Mouse (Mus musculus) stomach, embryonic 14.5 days (tissue): ENCODE measurements around the gene Chst11. TPM values are rescaled to one million over a fixed set of nuclear protein-coding genes. Genes with fewer than 3 reads are reported as not detected.

ENCODE experiments used
- ATAC-seq: fragments of 200-750 bp; cut with Nextera tagmentation; 2 replicates; pipeline ENCODE4 v1.8.0; 2017; ENCODE audit warnings: low read depth, moderate TSS enrichment; ENCODE audit not compliant: insufficient number of reproducible peaks, insufficient read depth, low FRiP score
- H3K27ac ChIP-seq: fragments of 300-500 bp; sonication (generic); 2 replicates; pipeline ENCODE4 v1.5.1; 2014; ENCODE audit warnings: mild to moderate bottlenecking, low read length, moderate library complexity, mixed read lengths
- H3K27me3 ChIP-seq: fragments of 300-500 bp; sonication (generic); 2 replicates; pipeline ENCODE4 v1.6.1; 2014; ENCODE audit warnings: low read length, control low read depth, mixed read lengths; ENCODE audit not compliant: control insufficient read depth, insufficient read depth
- H3K36me3 ChIP-seq: fragments of 300-500 bp; sonication (generic); 2 replicates; pipeline ENCODE4 v1.6.1; 2014; ENCODE audit warnings: mild to moderate bottlenecking, control low read depth, low read length, moderate library complexity, mixed read lengths; ENCODE audit not compliant: control insufficient read depth, insufficient read depth
- H3K4me1 ChIP-seq: fragments of 300-500 bp; sonication (generic); 2 replicates; pipeline ENCODE4 v1.6.1; 2014; ENCODE audit warnings: low read length, control low read depth, mixed read lengths; ENCODE audit not compliant: control insufficient read depth, insufficient read depth
- H3K4me2 ChIP-seq: fragments of 300-500 bp; sonication (generic); replicated peaks from 2 replicates; pipeline ENCODE4 v1.6.1; 2014; ENCODE audit warnings: low read depth, low read length, control low read depth
- H3K4me3 ChIP-seq: fragments of 300-500 bp; sonication (generic); 2 replicates; pipeline ENCODE4 v1.5.1; 2014; ENCODE audit warnings: low read depth, low read length, control low read depth
- H3K9ac ChIP-seq: fragments of 300-500 bp; sonication (generic); replicated peaks from 2 replicates; pipeline ENCODE4 v1.6.1; 2014; ENCODE audit warnings: low read depth, mild to moderate bottlenecking, control low read depth, low read length, moderate library complexity, mixed read lengths
- H3K9me3 ChIP-seq: fragments of 300-500 bp; sonication (generic); 2 replicates; pipeline ENCODE4 v1.6.1; 2016; ENCODE audit warnings: low read depth, low read length, control low read depth; ENCODE audit not compliant: control insufficient read depth
- WGBS: fragments of 180-500 bp; shearing (Covaris S2); extraction: QIAGEN DNeasy Blood & Tissue Kit; methylation state at CpG from one replicate; pipeline ENCODE4 v1.1.7; 2014; 5-methylcytosine and 5-hydroxymethylcytosine counted together
- polyA plus RNA-seq: library from polyadenylated mRNA; unstranded; fragments of >200 nt; fragmentation: Nextera tagmentation; extraction: Ambion mirVana; gene quantifications from 2 replicates; pipeline ENCODE4 v1.2.1, GENCODE M21; 2014

The Chst11 gene
- polyA plus RNA-seq, 1 experiment from 2014 or later, result 2.0 TPM

GRCm38 (mm10) chr10:82985700-82986131 lies 418 bp downstream of the Chst11 start:
- under 1% methylated on average over 32 of the region's 32 CpGs for WGBS
- Histone ChIP-seq H3K4me1 (peaks cover 16% of the 10 kb centered on the region), H3K9ac (peak overlapping the region; percentile 57), H3K9me3 (no peaks in the 10 kb centered on the region), H3K27me3 (no peaks in the 10 kb centered on the region), H3K27ac (peak overlapping the region; percentile 66; the same call in 1 of the 2 replicates), H3K4me3 (peak overlapping the region; percentile 72), H3K36me3 (no peaks in the 10 kb centered on the region), H3K4me2 (peak overlapping the region; percentile 59)
- ATAC-seq, result no peak; the same call in 1 of the 2 replicates

- H3K27me3 ChIP-seq, result no peaks in the 10 kb centered on the region
These were observed 1.1 kb downstream of the Chst11 start for GRCm38 (mm10) chr10:82986251-82986992.

GRCm38 (mm10) chr10:82986993-82987349 lies 1.7 kb downstream of the Chst11 start:
- Histone ChIP-seq H3K27ac (no peak overlapping the region), H3K9ac (no peak overlapping the region), H3K9me3 (no peaks in the 10 kb centered on the region), H3K36me3 (no peaks in the 10 kb centered on the region), H3K27me3 (no peaks in the 10 kb centered on the region), H3K4me1 (peaks cover 27% of the 10 kb centered on the region), H3K4me2 (peak overlapping the region; percentile 59), H3K4me3 (peak overlapping the region; percentile 72)
- 25% methylated on average over 8 of the region's 8 CpGs for WGBS
- no peak for ATAC-seq

More at GRCm38 (mm10) chr10:82986251-82986992, 1.1 kb downstream of the Chst11 start:
- Histone ChIP-seq H3K4me3 (peak overlapping the region; percentile 72), H3K9ac (peak overlapping the region; percentile 57), H3K4me1 (peaks cover 23% of the 10 kb centered on the region), H3K9me3 (no peaks in the 10 kb centered on the region), H3K27ac (no peak overlapping the region), H3K36me3 (no peaks in the 10 kb centered on the region), H3K4me2 (peak overlapping the region; percentile 59)
- WGBS, result 6% methylated on average over 21 of the region's 21 CpGs
- no peak for ATAC-seq

- H3K9ac ChIP-seq, result no peak overlapping the region
These were observed 2.1 kb downstream of the Chst11 start for GRCm38 (mm10) chr10:82987394-82987793.

GRCm38 (mm10) chr10:82989418-82990025 lies 4.2 kb downstream of the Chst11 start:
- H3K9ac ChIP-seq, result no peak overlapping the region
- H3K9me3 ChIP-seq, result no peaks in the 10 kb centered on the region
- 71% methylated on average over 13 of the region's 13 CpGs for WGBS
- H3K36me3 ChIP-seq, result no peaks in the 10 kb centered on the region
- no peak overlapping the region for H3K4me2 ChIP-seq
- no peak overlapping the region for H3K4me3 ChIP-seq
- no peak for ATAC-seq
- peaks cover 29% of the 10 kb centered on the region for H3K4me1 ChIP-seq
- H3K27me3 ChIP-seq, result no peaks in the 10 kb centered on the region
- no peak overlapping the region for H3K27ac ChIP-seq

More at GRCm38 (mm10) chr10:82987394-82987793, 2.1 kb downstream of the Chst11 start:
- Histone ChIP-seq H3K4me1 (peaks cover 29% of the 10 kb centered on the region), H3K27me3 (no peaks in the 10 kb centered on the region), H3K27ac (no peak overlapping the region), H3K36me3 (no peaks in the 10 kb centered on the region), H3K4me2 (peak overlapping the region; percentile 59), H3K9me3 (no peaks in the 10 kb centered on the region), H3K4me3 (peak overlapping the region; percentile 72)
- no peak for ATAC-seq
- 45% methylated on average over 4 of the region's 4 CpGs for WGBS

- H3K4me3 ChIP-seq, result no peak overlapping the region
- no peak overlapping the region for H3K9ac ChIP-seq
- H3K27ac ChIP-seq, result no peak overlapping the region
- H3K36me3 ChIP-seq, result no peaks in the 10 kb centered on the region
- ATAC-seq, result no peak
- H3K4me2 ChIP-seq, result no peak overlapping the region
- no peaks in the 10 kb centered on the region for H3K9me3 ChIP-seq
- no peaks in the 10 kb centered on the region for H3K27me3 ChIP-seq
- 37% methylated on average over 7 of the region's 7 CpGs for WGBS
- peaks cover 29% of the 10 kb centered on the region for H3K4me1 ChIP-seq
These were observed 5.6 kb downstream of the Chst11 start for GRCm38 (mm10) chr10:82990918-82991317.

- peaks cover 23% of the 10 kb centered on the region; the same call in 1 of the 2 replicates for H3K4me1 ChIP-seq
- H3K9ac ChIP-seq, result no peak overlapping the region
- no peak for ATAC-seq
- H3K27me3 ChIP-seq, result no peaks in the 10 kb centered on the region
- H3K9me3 ChIP-seq, result no peaks in the 10 kb centered on the region
- H3K4me2 ChIP-seq, result no peak overlapping the region
- H3K36me3 ChIP-seq, result no peaks in the 10 kb centered on the region
- no peak overlapping the region for H3K4me3 ChIP-seq
- WGBS, result 52% methylated on average over 10 of the region's 10 CpGs
- H3K27ac ChIP-seq, result no peak overlapping the region
These were observed 6.6 kb downstream of the Chst11 start for GRCm38 (mm10) chr10:82991756-82992519.

GRCm38 (mm10) chr10:82994284-82994683 lies 9.0 kb downstream of the Chst11 start:
- Histone ChIP-seq H3K4me3 (no peak overlapping the region), H3K27ac (no peak overlapping the region), H3K36me3 (no peaks in the 10 kb centered on the region), H3K27me3 (no peaks in the 10 kb centered on the region), H3K9me3 (no peaks in the 10 kb centered on the region), H3K9ac (no peak overlapping the region), H3K4me2 (no peak overlapping the region), H3K4me1 (peaks cover 20% of the 10 kb centered on the region; the same call in 1 of the 2 replicates)
- ATAC-seq, result no peak
- WGBS, result 90% methylated on average over 7 of the region's 7 CpGs
